Mouse (Mus musculus) c-Kit-positive CD71-negative TER-119-negative erythroid progenitor cells, embryonic 14.5 days (primary cell): Measurements from ENCODE around the gene Cnksr1.

Experiments
- DNase-seq: peaks from one replicate; pipeline ENCODE4 v3.0.0-alpha.2; 2013; ENCODE audit warnings: low read depth

Cnksr1 gene

GRCm38 (mm10) chr4:134203340-134203896 is 34.8 kb downstream of the Cnksr1 start:
- DNase-seq, result no peak

- DNase-seq, result no peak
Measured at GRCm38 (mm10) chr4:134202904-134203303, 35.3 kb downstream of the Cnksr1 start, which contains the start of gene Gm7534. Gene Gm7534 (minus strand): TSS chr4:134203004.

GRCm38 (mm10) chr4:134199371-134199770 is 38.8 kb downstream of the Cnksr1 start:
- no peak for DNase-seq

GRCm38 (mm10) chr4:134186268-134186667 is 51.9 kb downstream of the Cnksr1 start:
- no peak for DNase-seq

GRCm38 (mm10) chr4:134185569-134185968 is 52.6 kb downstream of the Cnksr1 start:
- DNase-seq, result no peak

GRCm38 (mm10) chr4:134183711-134184110 is 54.5 kb downstream of the Cnksr1 start:
- DNase-seq, result no peak

GRCm38 (mm10) chr4:134181825-134182224 is 56.4 kb downstream of the Cnksr1 start:
- no peak for DNase-seq

GRCm38 (mm10) chr4:134181112-134181511 is 57.1 kb downstream of the Cnksr1 start:
- no peak for DNase-seq
